ENCODE assay signal across 8 mouse cellular contexts in the genomic region with DNA sequence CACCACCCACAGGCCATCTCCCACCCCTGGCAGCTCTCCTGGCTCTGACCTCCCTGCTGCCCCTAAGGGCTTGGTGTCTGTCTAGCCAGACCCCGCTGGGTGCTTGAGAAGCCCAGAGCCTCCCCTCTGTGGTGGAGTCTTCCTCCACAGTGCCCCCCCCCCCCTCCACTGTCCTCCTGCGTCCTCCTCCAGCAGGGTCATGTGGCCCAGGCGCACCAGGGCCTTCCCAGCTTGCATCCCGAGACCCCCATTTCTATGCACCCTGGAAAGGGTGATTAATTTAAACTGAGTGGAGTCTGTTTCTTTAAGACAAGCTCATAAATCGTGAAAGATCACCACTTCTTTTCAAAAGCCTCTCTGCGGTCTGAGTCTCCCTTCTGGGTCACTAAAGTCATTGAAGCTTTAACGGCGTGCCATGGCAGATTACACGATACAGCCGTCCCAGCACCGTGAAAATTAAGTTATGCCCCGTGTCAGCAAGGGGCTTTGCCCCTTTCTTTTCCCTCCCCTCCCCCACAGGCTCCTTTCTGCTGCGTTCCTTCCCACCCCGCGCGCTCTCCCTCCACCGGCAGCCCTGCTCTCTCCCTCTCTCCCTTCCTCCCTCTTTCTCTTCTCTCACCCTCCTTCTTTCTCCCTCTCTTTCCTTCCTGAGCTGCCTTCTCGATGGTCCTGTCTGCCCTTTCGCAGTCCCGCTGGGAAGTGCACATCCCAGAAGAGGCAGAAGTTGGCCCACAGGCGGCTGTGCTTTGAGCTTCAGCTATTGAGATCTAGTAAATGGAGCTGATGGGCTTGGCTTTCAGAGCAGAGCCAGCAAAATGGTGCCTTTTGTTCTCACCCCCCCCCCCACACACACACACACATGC. TPM values are rescaled to one million over a fixed set of nuclear protein-coding genes. Genes with fewer than 3 reads are reported as not detected.
A peak's percentile ranks its signal among the peaks of the same experiment; 100 is the strongest.
DNase-seq lines count a peak whose midpoint lies in the region; ATAC-seq lines count a peak whose summit lies in the region.

No protein-coding gene starts in this region.

- H3K9me3 ChIP-seq in heart, embryonic 14.5 days (ENCODE audit: control insufficient read depth, low read length) = peaks cover 5% of the 10 kb centered on the region; the same call in 1 of the 2 replicates
- H3K9me3 ChIP-seq in embryonic facial prominence, embryonic 12.5 days = no peaks in the 10 kb centered on the region
- H3K9me3 ChIP-seq in intestine, embryonic 15.5 days = no peaks in the 10 kb centered on the region

- no peaks in the 10 kb centered on the region for H3K36me3 ChIP-seq in heart, embryonic 14.5 days (ENCODE audit: control insufficient read depth, insufficient read depth, low read length)
- no peaks in the 10 kb centered on the region for H3K36me3 ChIP-seq in embryonic facial prominence, embryonic 12.5 days
- no peaks in the 10 kb centered on the region for H3K36me3 ChIP-seq in intestine, embryonic 15.5 days

- no peaks in the 10 kb centered on the region for H3K27me3 ChIP-seq in heart, embryonic 14.5 days (ENCODE audit: control insufficient read depth, insufficient read depth, low read length)
- 0 out of 2 replicates have a peak, but pooled peaks cover 5% of the 10 kb centered on the region for H3K27me3 ChIP-seq in embryonic facial prominence, embryonic 12.5 days
- H3K27me3 ChIP-seq in intestine, embryonic 15.5 days (replicated peaks) = 0 out of 2 replicates have a peak, but pooled peaks cover 3% of the 10 kb centered on the region

- H3K27ac ChIP-seq in heart, embryonic 14.5 days (replicated peaks in 1 of 2; ENCODE audit: control insufficient read depth in 1 of 2, insufficient read depth in 1 of 2, low read depth in 2 of 2, low read length in 2 of 2) = no peak overlapping the region
- peak overlapping the region; percentile 91 for H3K27ac ChIP-seq in embryonic facial prominence, embryonic 12.5 days
- no peak overlapping the region for H3K27ac ChIP-seq in intestine, embryonic 15.5 days

- intact Hi-C loops in gastrocnemius, postnatal 14 days (cut with DNase I; ENCODE audit: low total_unique reads) = no loop called here

- no peak for ATAC-seq in heart, embryonic 14.5 days (ENCODE audit: insufficient number of reproducible peaks, insufficient read depth, low FRiP score, low read depth)
- ATAC-seq in embryonic facial prominence, embryonic 12.5 days (ENCODE audit: insufficient number of reproducible peaks, insufficient read depth, low FRiP score, low TSS enrichment) = peak; percentile 52
- ATAC-seq in intestine, embryonic 15.5 days = peak; percentile 53; the same call in 1 of the 2 replicates
- no peak for ATAC-seq in frontal cortex, adult (ENCODE audit: low TSS enrichment)

- no peak for DNase-seq in heart, adult 8-10 months (ENCODE audit: low spot score)
- DNase-seq in neural tube, embryonic 10.5 days (ENCODE audit: extremely low spot score, low spot score) = peak; percentile 81
- no peak for DNase-seq in thymus, postnatal 36 days
- DNase-seq in gastrocnemius, postnatal 14 days = no peak

- H3K4me1 ChIP-seq in heart, embryonic 14.5 days (ENCODE audit: control insufficient read depth in 2 of 2, insufficient read depth in 2 of 2, low read length in 2 of 2) = peaks cover 4 to 8% of the 10 kb centered on the region in 2 experiments; a peak in 1 of 4 replicates
- peaks cover 22% of the 10 kb centered on the region for H3K4me1 ChIP-seq in embryonic facial prominence, embryonic 12.5 days
- no peaks in the 10 kb centered on the region; the same call in 1 of the 2 replicates for H3K4me1 ChIP-seq in intestine, embryonic 15.5 days (replicated peaks)

- WGBS in heart, embryonic 14.5 days = 4% methylated on average over 21 of the region's 21 CpGs
- 1% methylated on average over 21 of the region's 21 CpGs for WGBS in embryonic facial prominence, embryonic 12.5 days
- WGBS in intestine, embryonic 15.5 days = 7% methylated on average over 21 of the region's 21 CpGs

- H3K4me3 ChIP-seq in heart, embryonic 14.5 days (ENCODE audit: control insufficient read depth in 1 of 2, insufficient read depth in 1 of 2, low read depth in 1 of 2, low read length in 2 of 2) = peak overlapping the region; percentile 37 to 38
- H3K4me3 ChIP-seq in embryonic facial prominence, embryonic 12.5 days = peak overlapping the region; percentile 31
- H3K4me3 ChIP-seq in intestine, embryonic 15.5 days (replicated peaks) = peak overlapping the region; percentile 18; the same call in 1 of the 2 replicates

- peak overlapping the region; percentile 69 for H3K4me2 ChIP-seq in heart, embryonic 14.5 days (ENCODE audit: low read length)
- H3K4me2 ChIP-seq in embryonic facial prominence, embryonic 12.5 days (replicated peaks) = peak overlapping the region; percentile 43
- peak overlapping the region; percentile 49 for H3K4me2 ChIP-seq in intestine, embryonic 15.5 days (replicated peaks)

- peak overlapping the region; percentile 74 for H3K9ac ChIP-seq in heart, embryonic 14.5 days (ENCODE audit: low read length)
- H3K9ac ChIP-seq in embryonic facial prominence, embryonic 12.5 days = peak overlapping the region; percentile 41
- H3K9ac ChIP-seq in intestine, embryonic 15.5 days = no peak overlapping the region

RNA-seq across cellular contexts. Expression of gene Gas1, which starts 29.9 kb away (rescaled TPM):
- 42.1 and 50.7 TPM in 2 replicates for polyA plus RNA-seq in heart, embryonic 14.5 days (2014; fragmentation: Nextera tagmentation; extraction: Ambion mirVana)
- total RNA-seq in heart, adult 8-10 months (2022) = 10 to 100 TPM; 17.6 to 23.8 (median 21.2) TPM
- polyA plus RNA-seq in embryonic facial prominence, embryonic 12.5 days (2016; fragmentation: Nextera tagmentation; extraction: Ambion mirVana) = 261 and 307 TPM in 2 replicates
- polyA plus RNA-seq in intestine, embryonic 15.5 days (2015; fragmentation: Nextera tagmentation; extraction: Ambion mirVana) = 78.0 and 93.4 TPM in 2 replicates
- 10 to 100 TPM; 34.7 to 46.8 TPM for total RNA-seq in gastrocnemius, postnatal 14 days (2021)

Comparison
In these comparisons a context has a peak if more than half of its experiments do, and no peak if none do; other contexts are left out.
1. ATAC-seq: peak in embryonic facial prominence, embryonic 12.5 days (single experiment) and intestine, embryonic 15.5 days (single experiment); none in heart, embryonic 14.5 days (single experiment) and frontal cortex, adult (single experiment).
2. Peak in every context shown above with its lines, with median percentiles within 50 percentile points of each other: H3K4me2 ChIP-seq and H3K4me3 ChIP-seq.